Mouse (Mus musculus) lung, embryonic 16.5 days (tissue): ENCODE results near the gene Det1. TPM values are rescaled to one million over a fixed set of nuclear protein-coding genes. Genes with fewer than 3 reads are reported as not detected.

Experiments used
- ATAC-seq: fragments of 200-750 bp; cut with Nextera tagmentation; 2 replicates; pipeline ENCODE4 v1.8.0; 2017; ENCODE audit warnings: low read depth, mild to moderate bottlenecking, moderate library complexity
- H3K27ac ChIP-seq: fragments of 300-500 bp; sonication (generic); 2 replicates; pipeline ENCODE4 v1.5.1; 2014; ENCODE audit warnings: mild to moderate bottlenecking, control low read depth, low read length
- H3K27me3 ChIP-seq: fragments of 300-500 bp; sonication (generic); 2 replicates; pipeline ENCODE4 v1.6.1; 2014; ENCODE audit warnings: low read depth, low read length, mixed read lengths; ENCODE audit not compliant: control insufficient read depth, insufficient read depth
- H3K36me3 ChIP-seq: fragments of 300-500 bp; sonication (generic); 2 replicates; pipeline ENCODE4 v1.6.1; 2014; ENCODE audit warnings: low read length; ENCODE audit not compliant: control insufficient read depth, insufficient read depth
- H3K4me1 ChIP-seq: fragments of 300-500 bp; sonication (generic); replicated peaks from 2 replicates; pipeline ENCODE4 v1.6.1; 2014; ENCODE audit warnings: low read length, mixed read lengths; ENCODE audit not compliant: control insufficient read depth, insufficient read depth
- H3K4me2 ChIP-seq: fragments of 300-500 bp; sonication (generic); 2 replicates; pipeline ENCODE4 v1.6.1; 2014; ENCODE audit warnings: low read depth, low read length, control low read depth
- H3K4me3 ChIP-seq: fragments of 300-500 bp; sonication (generic); 2 replicates; pipeline ENCODE4 v1.5.1; 2014; ENCODE audit warnings: mild to moderate bottlenecking, low read length, control low read depth
- H3K9ac ChIP-seq: fragments of 300-500 bp; sonication (generic); 2 replicates; pipeline ENCODE4 v1.6.1; 2014; ENCODE audit warnings: low read length, control low read depth
- H3K9me3 ChIP-seq: fragments of 300-500 bp; sonication (generic); 2 replicates; pipeline ENCODE4 v1.6.1; 2016; ENCODE audit warnings: low read length; ENCODE audit not compliant: control insufficient read depth
- WGBS: fragments of 180-500 bp; shearing (Covaris S2); extraction: QIAGEN DNeasy Blood & Tissue Kit; methylation state at CpG from one replicate; pipeline ENCODE4 v1.1.7; 2014; 5-methylcytosine and 5-hydroxymethylcytosine counted together
- polyA plus RNA-seq: library from polyadenylated mRNA; unstranded; fragments of >200 nt; fragmentation: Nextera tagmentation; extraction: Ambion mirVana; gene quantifications from 2 replicates; pipeline ENCODE4 v1.2.1, GENCODE M21; 2015

Gene Det1
- polyA plus RNA-seq, 1 experiment from 2014 or later: 16.9 TPM

- ATAC-seq: 0 out of 2 replicates have a peak, but pooled peaks have one; percentile 20
- H3K36me3 ChIP-seq: peaks cover 8% of the 10 kb centered on the region; the same call in 1 of the 2 replicates
Measured at GRCm38 (mm10) chr7:78826682-78827385, 20.2 kb downstream of the Det1 start.

GRCm38 (mm10) chr7:78818336-78818735 is 28.7 kb downstream of the Det1 start:
- ATAC-seq: no peak
- WGBS: 71% methylated on average over 12 of the region's 12 CpGs
- Histone ChIP-seq H3K4me2 (no peak overlapping the region), H3K9me3 (no peaks in the 10 kb centered on the region), H3K9ac (no peak overlapping the region), H3K27ac (no peak overlapping the region), H3K4me1 (no peaks in the 10 kb centered on the region), H3K36me3 (no peaks in the 10 kb centered on the region), H3K4me3 (no peak overlapping the region), H3K27me3 (no peaks in the 10 kb centered on the region)

More at GRCm38 (mm10) chr7:78826682-78827385, 20.2 kb downstream of the Det1 start:
- Histone ChIP-seq H3K27ac (no peak overlapping the region), H3K27me3 (no peaks in the 10 kb centered on the region), H3K9ac (no peak overlapping the region), H3K4me1 (no peaks in the 10 kb centered on the region), H3K4me2 (no peak overlapping the region), H3K4me3 (no peak overlapping the region), H3K9me3 (no peaks in the 10 kb centered on the region)
- WGBS: 58% methylated on average over 9 of the region's 9 CpGs

- Histone ChIP-seq H3K27ac (no peak overlapping the region), H3K4me1 (no peaks in the 10 kb centered on the region), H3K4me2 (no peak overlapping the region), H3K9ac (no peak overlapping the region), H3K27me3 (no peaks in the 10 kb centered on the region), H3K4me3 (no peak overlapping the region), H3K9me3 (no peaks in the 10 kb centered on the region), H3K36me3 (no peaks in the 10 kb centered on the region)
- ATAC-seq: no peak
Measured at GRCm38 (mm10) chr7:78814766-78815165, 32.3 kb downstream of the Det1 start.

- H3K4me1 ChIP-seq: no peaks in the 10 kb centered on the region
- 79% methylated on average over 6 of the region's 6 CpGs for WGBS
- ATAC-seq: no peak
Measured at GRCm38 (mm10) chr7:78813791-78814190, 33.3 kb downstream of the Det1 start.

GRCm38 (mm10) chr7:78807192-78807591 is 39.9 kb downstream of the Det1 start:
- no peak overlapping the region for H3K4me3 ChIP-seq
- H3K36me3 ChIP-seq: no peaks in the 10 kb centered on the region
- WGBS: 60% methylated on average over 4 of the region's 4 CpGs
- no peak overlapping the region for H3K4me2 ChIP-seq
- H3K27ac ChIP-seq: no peak overlapping the region
- H3K9ac ChIP-seq: no peak overlapping the region
- ATAC-seq: no peak
- no peaks in the 10 kb centered on the region for H3K4me1 ChIP-seq
- H3K27me3 ChIP-seq: no peaks in the 10 kb centered on the region
- no peaks in the 10 kb centered on the region for H3K9me3 ChIP-seq

More at GRCm38 (mm10) chr7:78813791-78814190, 33.3 kb downstream of the Det1 start:
- H3K4me2 ChIP-seq: no peak overlapping the region
- H3K27ac ChIP-seq: no peak overlapping the region
- no peaks in the 10 kb centered on the region for H3K36me3 ChIP-seq
- no peak overlapping the region for H3K9ac ChIP-seq
- H3K9me3 ChIP-seq: no peaks in the 10 kb centered on the region
- H3K27me3 ChIP-seq: no peaks in the 10 kb centered on the region
- no peak overlapping the region for H3K4me3 ChIP-seq

- Histone ChIP-seq H3K36me3 (no peaks in the 10 kb centered on the region), H3K27ac (no peak overlapping the region), H3K27me3 (no peaks in the 10 kb centered on the region; the same call in 1 of the 2 replicates), H3K4me3 (no peak overlapping the region), H3K4me2 (no peak overlapping the region), H3K9me3 (no peaks in the 10 kb centered on the region), H3K9ac (no peak overlapping the region), H3K4me1 (no peaks in the 10 kb centered on the region)
- 0 out of 2 replicates have a peak, but pooled peaks have one; percentile 12 for ATAC-seq
- WGBS: 55% methylated on average over 3 of the region's 3 CpGs
Measured at GRCm38 (mm10) chr7:78803841-78804240, 43.2 kb downstream of the Det1 start.

GRCm38 (mm10) chr7:78799730-78800496 is 47.1 kb downstream of the Det1 start:
- H3K4me2 ChIP-seq: no peak overlapping the region
- H3K9me3 ChIP-seq: no peaks in the 10 kb centered on the region
- H3K9ac ChIP-seq: no peak overlapping the region
- ATAC-seq: no peak
- no peaks in the 10 kb centered on the region; the same call in 1 of the 2 replicates for H3K27me3 ChIP-seq
- 67% methylated on average over 9 of the region's 9 CpGs for WGBS
- no peaks in the 10 kb centered on the region for H3K4me1 ChIP-seq
- H3K4me3 ChIP-seq: no peak overlapping the region
- no peaks in the 10 kb centered on the region for H3K36me3 ChIP-seq
- no peak overlapping the region for H3K27ac ChIP-seq

GRCm38 (mm10) chr7:78797843-78798455 is 49.1 kb downstream of the Det1 start:
- Histone ChIP-seq H3K36me3 (no peaks in the 10 kb centered on the region; the same call in 1 of the 2 replicates), H3K4me2 (no peak overlapping the region), H3K27me3 (no peaks in the 10 kb centered on the region; the same call in 1 of the 2 replicates), H3K9me3 (no peaks in the 10 kb centered on the region), H3K4me3 (no peak overlapping the region), H3K9ac (no peak overlapping the region), H3K4me1 (no peaks in the 10 kb centered on the region), H3K27ac (no peak overlapping the region)
- 56% methylated on average over 8 of the region's 9 CpGs for WGBS
- ATAC-seq: no peak

- no peak overlapping the region for H3K4me3 ChIP-seq
- peaks cover 3% of the 10 kb centered on the region; the same call in 1 of the 2 replicates for H3K36me3 ChIP-seq
- H3K4me1 ChIP-seq: no peaks in the 10 kb centered on the region
- no peaks in the 10 kb centered on the region for H3K9me3 ChIP-seq
- no peak overlapping the region for H3K4me2 ChIP-seq
- no peak overlapping the region for H3K27ac ChIP-seq
- ATAC-seq: no peak
- WGBS: 82% methylated on average over 3 of the region's 3 CpGs
- no peaks in the 10 kb centered on the region; the same call in 1 of the 2 replicates for H3K27me3 ChIP-seq
- no peak overlapping the region for H3K9ac ChIP-seq
Measured at GRCm38 (mm10) chr7:78796624-78797023, 50.4 kb downstream of the Det1 start.
